Mouse (Mus musculus): ENCODE results near the gene Aqp6.

Gene Aqp6

GRCm38 (mm10) chr15:99637405-99638123, 36.4 kb downstream of the Aqp6 start:
- in situ Hi-C loops (cut with MboI; ENCODE audit: unreplicated experiment in 2 of 2), result no loop called here

GRCm38 (mm10) chr15:99638124-99638485, 36.9 kb downstream of the Aqp6 start:
- in situ Hi-C loops (cut with MboI; ENCODE audit: unreplicated experiment in 2 of 2), result no loop called here

- in situ Hi-C loops (cut with MboI; ENCODE audit: unreplicated experiment in 2 of 2), result no loop called here
Observed at GRCm38 (mm10) chr15:99642622-99643021, 41.4 kb downstream of the Aqp6 start.

GRCm38 (mm10) chr15:99643832-99644231, 42.6 kb downstream of the Aqp6 start:
- in situ Hi-C loops (cut with MboI; ENCODE audit: unreplicated experiment in 2 of 2), result no loop called here

GRCm38 (mm10) chr15:99644776-99645175, 43.6 kb downstream of the Aqp6 start:
- in situ Hi-C loops (cut with MboI; ENCODE audit: unreplicated experiment in 2 of 2), result no loop called here

- in situ Hi-C loops (cut with MboI; ENCODE audit: unreplicated experiment in 2 of 2), result no loop called here
Observed at GRCm38 (mm10) chr15:99648326-99648725, 47.1 kb downstream of the Aqp6 start.

- in situ Hi-C loops (cut with MboI; ENCODE audit: unreplicated experiment in 2 of 2), result no loop called here
Observed at GRCm38 (mm10) chr15:99649067-99649761, 48.0 kb downstream of the Aqp6 start.

- in situ Hi-C loops (cut with MboI; ENCODE audit: unreplicated experiment in 2 of 2), result no loop called here
Observed at GRCm38 (mm10) chr15:99650304-99650703, 49.1 kb downstream of the Aqp6 start.

- in situ Hi-C loops (cut with MboI; ENCODE audit: unreplicated experiment in 2 of 2), result no loop called here
Observed at GRCm38 (mm10) chr15:99651163-99651872, 50.1 kb downstream of the Aqp6 start, which contains the start of gene Racgap1. TSS of gene Racgap1 (minus strand) at chr15:99651656.

- in situ Hi-C loops (cut with MboI; ENCODE audit: unreplicated experiment in 2 of 2), result no loop called here
Observed at GRCm38 (mm10) chr15:99651984-99652872, 51.0 kb downstream of the Aqp6 start.

GRCm38 (mm10) chr15:99653291-99653690, 52.1 kb downstream of the Aqp6 start:
- in situ Hi-C loops (cut with MboI; ENCODE audit: unreplicated experiment in 2 of 2), result no loop called here

GRCm38 (mm10) chr15:99653876-99654275, 52.7 kb downstream of the Aqp6 start:
- in situ Hi-C loops (cut with MboI; ENCODE audit: unreplicated experiment in 2 of 2), result no loop called here
